Mouse (Mus musculus) telencephalon, adult 2 months (tissue): ENCODE measurements around the gene Map2.

Experiments
- DNase-seq: peaks from one replicate; pipeline ENCODE4 v3.0.0-alpha.2; 2011; ENCODE audit warnings: low read depth, low spot score

The Map2 gene

DNA sequence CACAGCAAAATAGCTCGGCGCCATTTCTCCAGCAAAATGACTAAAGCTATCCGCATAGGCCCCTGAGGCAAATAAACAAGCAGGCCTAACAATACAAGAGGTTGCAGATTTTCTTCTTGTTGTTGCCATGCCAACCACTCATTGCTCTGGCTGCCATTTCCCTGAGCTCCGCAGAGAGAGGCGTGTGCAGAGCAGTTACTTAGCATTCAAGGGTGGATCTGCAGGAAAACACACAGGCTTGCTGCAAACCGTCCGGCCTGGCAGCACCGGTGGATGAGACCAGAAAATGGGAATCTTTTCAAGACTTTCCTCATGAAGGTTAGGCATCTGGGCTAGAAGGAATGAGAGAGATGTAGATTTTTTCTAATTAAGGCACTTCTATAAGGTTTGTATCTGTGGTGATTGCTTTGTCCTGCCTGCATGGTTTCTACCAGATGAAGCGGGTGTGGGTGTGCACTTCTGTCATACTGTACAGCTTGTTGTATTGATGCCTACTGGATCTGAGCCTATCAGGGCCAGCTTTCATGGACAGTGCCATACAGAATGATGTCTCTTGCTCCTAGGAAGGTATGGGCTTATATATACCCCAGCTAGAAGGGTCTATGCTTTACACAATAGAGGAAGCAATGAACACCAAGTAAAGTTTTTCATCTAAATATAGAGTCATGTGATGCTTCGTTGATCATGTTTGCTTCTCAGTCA, 211.8 kb downstream of the Map2 start:
- DNase-seq: peak; percentile 87

DNA sequence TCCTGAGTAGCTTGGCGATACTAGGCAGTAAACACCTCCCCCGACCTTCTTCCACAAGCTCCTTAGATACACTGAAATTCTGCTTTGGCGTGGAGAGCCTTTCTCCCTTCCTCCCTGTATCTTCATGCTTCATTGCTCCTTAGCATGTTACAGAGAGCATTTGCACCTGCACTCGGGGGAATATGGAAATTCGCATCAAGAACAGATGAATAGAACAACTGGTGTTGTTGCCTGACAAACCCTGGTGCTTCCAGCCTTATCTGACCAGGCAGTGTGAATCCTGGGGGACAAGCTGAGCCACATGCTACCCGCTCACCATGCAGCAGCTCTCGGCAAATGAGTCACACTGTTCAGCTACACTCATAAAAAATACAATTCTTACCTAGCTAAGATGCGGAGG, 213.5 kb downstream of the Map2 start:
- DNase-seq: peak; percentile 65

DNA sequence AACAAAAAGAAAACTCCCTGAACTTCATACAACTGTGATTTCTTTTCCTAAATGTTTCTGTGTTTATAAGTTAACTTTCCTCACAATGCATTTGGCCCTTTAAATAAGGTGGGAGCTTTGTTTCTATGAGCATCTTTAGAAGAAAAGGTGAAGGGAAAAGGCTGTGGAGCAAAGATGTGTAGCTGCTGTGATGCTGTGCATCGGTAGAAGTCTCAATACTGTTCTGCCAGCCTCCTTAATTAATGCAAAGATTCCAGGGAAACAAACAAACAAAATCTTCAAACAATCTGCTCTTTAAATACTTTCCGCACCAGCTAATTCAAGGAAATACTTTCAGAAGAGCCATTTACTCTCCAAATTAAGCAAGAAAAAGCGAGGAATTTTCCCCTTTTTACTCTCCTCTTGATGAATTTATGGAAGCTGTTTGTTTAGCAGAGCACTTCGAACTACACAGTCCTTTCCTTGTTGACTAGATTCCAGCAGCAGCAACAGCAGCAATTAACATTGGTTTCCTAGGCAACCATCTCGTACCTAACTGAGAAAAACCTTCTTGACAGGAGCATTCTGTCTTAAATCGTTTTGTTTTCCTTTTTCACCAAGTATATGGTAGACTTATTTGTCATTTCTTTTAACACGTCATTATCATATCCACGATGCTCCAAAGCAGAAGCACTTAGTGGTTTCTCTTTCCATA, 220.0 kb downstream of the Map2 start:
- DNase-seq: no peak

DNA sequence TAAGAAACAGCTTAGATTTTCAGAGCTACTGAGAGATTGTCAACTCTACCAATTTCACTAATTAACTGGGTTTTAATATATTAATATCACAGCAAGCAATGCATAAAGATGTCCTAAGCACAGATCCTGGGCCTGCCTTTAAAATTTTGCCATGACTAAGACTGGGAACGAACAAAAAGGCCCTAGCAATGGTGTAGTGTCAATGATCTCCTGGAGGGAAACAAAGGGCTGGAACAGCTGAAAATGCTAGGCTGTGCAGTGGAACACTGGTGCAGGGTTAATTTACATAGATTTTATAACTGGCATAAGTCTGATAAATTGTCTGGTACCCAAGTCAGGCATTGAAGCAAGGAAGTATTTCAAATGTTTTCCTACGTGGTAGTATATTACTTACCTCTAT, 220.8 kb downstream of the Map2 start:
- no peak for DNase-seq

DNA sequence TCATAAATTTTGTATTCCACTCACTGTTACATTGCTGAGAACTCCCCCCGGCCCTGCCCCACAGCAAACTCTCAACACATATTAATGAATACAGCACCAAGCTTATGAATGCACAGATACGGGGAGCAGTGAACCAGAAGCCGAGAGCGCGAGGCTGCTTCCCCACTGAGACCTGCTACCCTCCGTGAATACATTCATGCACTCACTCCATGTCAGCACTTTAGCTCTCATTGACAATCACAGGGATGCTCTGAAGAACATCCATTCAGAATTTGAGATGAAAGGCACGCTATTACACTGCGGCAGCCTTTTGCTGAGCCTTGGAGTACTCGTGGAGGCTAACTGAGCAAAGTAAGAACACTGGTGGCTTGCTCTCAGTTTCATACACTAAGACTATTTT, 226.8 kb downstream of the Map2 start:
- DNase-seq: no peak

DNA sequence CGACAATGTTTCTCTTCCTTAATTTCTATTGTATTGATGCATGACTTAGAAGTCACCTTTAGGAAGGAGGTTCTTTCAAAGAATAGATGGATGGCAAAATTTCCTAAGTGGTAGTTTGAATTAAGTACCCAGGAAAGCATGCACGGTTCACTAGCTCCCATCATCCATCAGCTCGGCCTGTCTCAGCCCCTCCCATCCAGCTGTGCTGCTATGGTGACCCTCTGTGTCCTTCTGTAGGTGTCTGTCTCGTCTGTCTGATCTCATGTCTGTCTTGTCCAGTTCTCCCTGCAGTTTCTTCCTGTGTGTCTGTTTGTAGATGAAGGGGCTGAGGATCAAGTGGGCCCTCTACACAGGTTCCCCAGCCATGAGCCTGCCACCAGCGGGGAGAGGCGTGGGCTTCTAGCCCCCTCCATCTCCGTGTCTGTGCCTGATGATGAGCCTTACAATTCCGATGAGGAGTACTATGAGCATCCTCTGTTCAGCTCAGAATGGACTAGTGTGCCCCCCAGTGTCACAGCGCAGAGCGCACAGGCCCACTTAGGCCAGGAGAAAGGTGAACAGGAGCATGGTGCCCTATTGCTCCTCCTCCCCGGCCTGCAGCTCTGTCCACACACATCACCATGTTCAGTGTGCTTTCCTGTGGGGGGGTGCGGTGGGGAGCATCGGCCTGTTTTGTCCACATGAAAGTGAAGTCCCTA, 232.3 kb downstream of the Map2 start:
- DNase-seq: no peak

DNA sequence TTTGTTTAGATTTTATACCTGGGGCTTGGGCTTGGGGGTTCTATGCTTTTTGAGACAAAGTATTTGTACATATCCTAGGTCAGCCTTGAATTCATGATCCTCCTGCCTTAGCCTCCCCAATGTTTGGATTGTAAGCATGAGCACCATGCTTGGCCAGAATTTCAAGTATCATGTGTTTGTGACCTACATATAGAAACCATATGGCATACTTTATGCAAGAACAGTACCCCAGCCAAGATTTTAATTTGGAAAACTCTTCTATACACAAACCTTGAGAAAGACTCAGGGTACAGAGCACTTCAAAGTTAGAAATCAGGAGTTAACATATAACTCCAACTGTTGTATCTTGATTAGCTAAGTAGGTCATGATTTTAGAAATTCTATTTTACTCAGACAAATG, 243.3 kb downstream of the Map2 start:
- DNase-seq: no peak

DNA sequence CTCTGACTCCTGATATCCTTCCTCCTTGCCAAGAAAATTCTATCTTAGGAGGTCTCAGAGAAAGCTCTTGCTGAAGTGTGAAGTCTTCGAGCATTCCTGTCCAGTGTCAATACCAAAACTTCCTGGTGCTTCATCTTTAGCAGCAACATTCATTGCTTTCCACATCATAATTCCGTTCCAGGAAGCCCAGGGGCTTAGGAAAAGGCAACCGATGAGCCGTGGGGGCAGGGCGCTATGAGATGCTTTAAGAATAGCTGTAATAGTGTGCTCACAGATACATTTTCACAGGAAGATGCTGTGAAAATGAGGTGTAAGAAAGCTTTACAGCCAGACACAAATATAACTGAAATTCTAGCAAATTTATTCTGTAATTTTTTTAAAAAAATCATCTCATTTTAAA, 251.0 kb downstream of the Map2 start:
- DNase-seq: no peak

DNA sequence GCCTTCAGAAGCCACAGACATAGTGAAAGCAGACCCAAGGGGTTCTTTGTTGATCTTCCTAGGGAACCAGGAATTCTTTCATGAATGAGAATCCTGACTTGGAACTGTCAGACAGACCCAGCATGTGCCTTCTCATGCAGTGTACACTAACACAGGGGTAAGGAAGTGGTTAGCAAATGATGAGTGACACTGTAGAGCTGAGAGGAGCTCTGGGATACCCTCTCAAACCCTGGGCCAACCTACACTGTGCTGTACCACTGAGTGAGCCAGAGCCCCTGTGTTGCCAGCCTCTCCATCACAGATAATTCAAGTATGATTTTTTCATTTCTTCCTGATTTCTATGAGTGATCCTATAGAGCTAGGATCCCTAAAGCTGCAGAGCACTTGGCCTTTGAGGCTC, 255.9 kb downstream of the Map2 start:
- no peak for DNase-seq

DNA sequence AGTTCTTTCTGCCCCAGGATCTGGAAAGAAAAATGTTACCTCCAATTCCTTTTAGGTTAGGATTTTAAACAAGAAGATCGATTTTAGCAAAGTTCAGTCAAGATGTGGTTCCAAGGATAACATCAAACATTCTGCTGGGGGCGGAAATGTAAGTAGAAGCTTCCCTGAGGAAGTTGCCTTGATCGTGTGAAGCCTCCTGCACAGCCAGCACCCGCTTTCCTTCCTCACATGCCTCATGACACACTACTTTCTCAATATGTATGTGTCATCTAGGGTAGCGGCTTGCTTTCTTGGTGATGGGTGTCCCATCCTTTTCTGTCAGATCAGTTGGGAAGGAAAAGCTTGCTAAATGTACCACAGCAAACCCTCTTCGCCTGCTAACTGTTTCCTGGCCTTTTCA, 256.4 kb downstream of the Map2 start:
- peak; percentile 54 for DNase-seq

DNA sequence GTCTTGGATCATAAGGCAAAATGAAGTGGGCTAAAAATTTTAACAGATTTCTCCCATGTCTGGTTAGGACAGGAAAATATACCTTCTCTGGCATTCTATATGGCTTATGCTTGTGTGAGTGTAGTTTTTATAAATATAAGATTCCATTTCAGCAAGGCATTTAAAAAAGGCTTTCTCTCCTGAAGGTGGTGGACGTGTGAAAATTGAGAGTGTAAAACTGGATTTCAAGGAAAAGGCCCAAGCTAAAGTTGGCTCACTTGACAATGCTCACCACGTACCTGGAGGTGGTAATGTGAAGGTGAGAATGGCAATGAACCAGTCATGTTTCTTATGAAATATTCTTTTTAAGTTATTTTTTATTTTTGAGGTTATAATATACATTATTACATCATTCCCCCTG, 263.0 kb downstream of the Map2 start:
- DNase-seq: no peak

DNA sequence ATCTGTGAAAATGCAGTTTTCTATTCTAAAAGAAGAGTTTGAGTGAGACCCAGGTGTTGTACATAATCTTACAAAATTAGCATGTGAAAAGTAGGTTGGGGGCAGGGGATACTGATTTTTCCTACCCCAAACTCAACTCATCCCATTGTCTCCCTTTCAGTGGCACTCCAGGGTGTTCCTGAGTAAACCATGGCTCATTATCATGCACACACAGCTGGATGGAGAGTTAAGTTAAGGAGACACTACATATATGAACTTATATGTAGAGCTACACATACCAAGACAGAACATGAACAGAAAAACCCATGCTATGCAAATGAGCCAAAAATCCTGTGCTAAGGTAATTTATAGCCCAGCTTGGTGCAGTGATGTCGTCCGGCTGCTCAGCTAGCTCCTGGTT, 267.8 kb downstream of the Map2 start:
- no peak for DNase-seq

DNA sequence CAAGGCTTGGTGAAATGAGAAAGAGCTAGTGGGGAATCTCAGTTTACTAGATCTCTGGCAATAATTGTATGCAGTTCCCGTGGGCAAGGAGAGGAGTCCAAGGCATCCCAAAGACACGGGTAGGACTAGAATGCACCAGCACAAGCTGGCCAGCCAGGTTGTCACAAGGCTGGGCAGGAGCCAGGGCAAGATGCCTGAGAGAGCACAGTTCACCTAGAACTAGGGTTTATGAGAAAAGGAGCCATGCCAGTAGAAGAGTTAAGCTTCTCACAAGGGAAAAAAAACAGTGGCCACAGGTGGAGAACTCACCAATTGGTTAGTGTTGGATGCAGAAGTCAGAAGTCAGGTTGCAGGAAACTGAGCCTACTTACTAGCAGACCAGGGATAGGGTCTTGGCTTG, 274.4 kb downstream of the Map2 start:
- DNase-seq: no peak

DNA sequence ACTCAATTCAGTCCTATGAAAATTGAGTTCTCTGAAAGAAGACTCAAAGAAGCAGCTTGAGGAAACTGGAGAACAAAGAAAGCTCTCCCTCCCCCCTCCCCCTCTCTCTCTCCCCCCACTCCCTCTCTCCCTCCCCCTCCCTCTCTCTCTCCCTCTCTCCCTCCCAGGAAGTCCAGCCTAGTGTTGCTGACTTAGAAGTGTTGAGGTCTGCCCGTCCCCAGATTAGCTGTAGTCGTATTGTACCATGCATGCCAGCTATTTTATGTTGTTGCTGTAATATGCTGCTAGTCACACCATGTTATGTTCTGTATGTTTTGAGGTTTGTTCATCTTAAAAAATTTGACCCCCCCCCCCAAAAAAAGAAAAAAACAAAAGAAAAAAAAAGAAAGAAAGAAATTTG, 281.5 kb downstream of the Map2 start:
- no peak for DNase-seq

DNA sequence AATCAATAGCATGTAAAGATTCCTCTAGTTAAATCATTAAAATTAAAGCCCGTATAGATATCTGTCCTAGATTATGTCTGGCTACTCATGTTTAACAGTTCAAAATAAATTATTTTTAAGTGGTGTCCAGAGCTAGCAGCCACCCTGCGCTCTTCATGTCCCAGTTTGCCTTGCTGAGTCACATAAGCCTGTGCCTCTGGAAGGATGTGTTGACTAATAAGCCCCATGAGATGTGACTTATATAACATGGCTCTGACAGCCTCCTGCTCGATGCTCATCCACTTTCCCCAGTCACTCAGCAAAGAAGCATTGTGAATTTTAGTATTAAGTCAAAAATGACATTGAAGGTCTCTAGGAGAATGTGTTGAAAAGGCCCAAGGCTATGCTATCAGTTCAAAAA, 282.7 kb downstream of the Map2 start:
- DNase-seq: no peak

DNA sequence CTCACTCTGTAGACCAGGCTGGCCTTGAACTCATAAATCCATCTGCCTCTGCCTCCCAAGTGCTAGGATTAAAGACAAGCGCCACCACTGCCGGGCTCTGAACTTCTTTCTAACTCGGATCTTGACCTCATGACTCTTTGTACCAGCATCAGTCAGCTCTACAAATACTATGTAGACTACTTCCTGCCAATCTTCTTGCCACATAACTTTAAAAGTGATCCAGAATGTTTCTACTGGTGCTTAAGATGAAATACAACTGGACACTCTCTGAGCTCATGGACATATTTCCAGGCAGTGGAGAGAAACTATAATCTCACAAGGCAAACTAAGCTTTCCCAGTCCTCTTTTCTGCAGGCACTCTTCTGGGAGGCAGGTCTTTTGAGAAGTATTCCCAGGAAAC, 284.3 kb downstream of the Map2 start:
- DNase-seq: no peak

DNA sequence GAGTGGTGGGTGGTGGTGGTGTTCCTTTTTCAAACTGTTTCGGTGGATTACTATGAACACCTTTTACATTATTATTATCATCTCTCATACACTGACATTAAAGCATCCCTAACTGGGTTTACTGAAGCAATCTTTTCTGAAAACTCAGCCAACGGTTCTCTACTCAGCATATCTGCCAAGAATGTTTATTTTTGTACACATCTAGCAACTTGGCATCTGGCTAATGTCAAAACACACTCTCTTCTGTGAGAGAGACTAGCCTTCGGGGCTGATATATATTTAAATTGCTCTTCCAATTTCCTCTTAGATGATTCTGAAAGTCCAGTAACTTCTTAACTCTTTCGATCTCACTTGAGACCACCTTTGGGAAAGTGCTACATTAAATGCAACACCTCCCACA, 285.8 kb downstream of the Map2 start:
- DNase-seq: no peak

DNA sequence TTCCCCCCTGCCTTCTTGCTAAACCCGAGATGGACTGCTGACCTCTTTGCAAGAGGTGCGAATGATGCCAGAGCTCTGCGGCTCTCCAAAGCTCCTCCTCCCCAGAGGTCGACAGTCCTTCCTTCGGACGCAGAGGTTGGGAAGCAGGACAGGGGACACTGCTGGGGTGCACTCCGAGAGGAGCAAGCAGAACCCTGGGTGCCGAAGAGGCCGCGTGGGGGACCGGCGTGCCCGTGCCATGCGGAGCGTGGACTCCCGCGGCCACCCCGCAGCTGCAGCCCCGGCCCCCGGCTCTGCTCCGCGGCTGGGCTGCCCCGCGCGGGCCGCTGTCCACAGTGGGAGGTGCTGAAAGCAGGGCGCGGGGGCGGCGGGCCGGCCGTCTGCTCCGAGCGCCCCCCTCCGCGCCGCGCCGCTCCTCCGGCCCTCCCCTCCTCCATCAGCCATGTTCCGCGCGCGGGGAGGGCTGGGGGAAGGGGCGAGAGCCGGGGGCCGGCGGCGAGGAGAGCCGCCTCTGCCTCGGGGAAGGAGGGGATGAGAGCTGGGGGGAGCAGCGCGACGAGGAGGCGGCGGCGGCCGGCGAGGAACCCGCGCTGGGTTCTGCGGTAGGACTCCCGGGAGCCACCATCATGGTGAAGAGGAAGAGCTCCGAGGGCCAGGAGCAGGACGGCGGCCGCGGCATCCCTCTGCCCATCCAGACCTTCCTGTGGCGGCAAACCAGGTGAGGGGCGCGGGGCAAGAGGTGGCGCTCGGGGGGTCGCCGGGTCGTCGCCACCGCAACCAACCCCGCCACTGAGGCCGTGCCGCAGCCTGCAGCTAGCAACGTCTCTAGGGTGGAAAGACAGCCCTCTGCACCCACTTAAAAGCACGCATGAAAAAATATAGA, 293.0 kb downstream of the Map2 start, which contains the start of gene Unc80:
Gene Unc80, plus strand, starts transcription at position 547 of the 883 bp plus-strand sequence.
- DNase-seq: no peak

DNA sequence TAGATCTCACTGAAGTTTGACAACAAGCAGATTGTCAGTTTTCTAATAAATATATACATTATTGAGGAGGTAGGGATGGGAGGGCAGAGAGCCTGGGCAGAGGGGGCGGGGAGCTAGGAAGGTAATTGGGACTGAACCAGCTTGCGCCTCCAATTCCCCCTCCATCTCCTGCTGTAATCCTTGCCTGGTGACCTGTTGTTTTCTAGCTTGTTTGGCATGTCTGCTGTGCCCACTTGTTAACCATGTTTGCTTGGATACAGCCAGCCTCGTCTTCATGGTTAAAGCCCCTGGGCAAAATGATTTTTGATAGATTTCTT, 293.6 kb downstream of the Map2 start:
- DNase-seq: no peak

DNA sequence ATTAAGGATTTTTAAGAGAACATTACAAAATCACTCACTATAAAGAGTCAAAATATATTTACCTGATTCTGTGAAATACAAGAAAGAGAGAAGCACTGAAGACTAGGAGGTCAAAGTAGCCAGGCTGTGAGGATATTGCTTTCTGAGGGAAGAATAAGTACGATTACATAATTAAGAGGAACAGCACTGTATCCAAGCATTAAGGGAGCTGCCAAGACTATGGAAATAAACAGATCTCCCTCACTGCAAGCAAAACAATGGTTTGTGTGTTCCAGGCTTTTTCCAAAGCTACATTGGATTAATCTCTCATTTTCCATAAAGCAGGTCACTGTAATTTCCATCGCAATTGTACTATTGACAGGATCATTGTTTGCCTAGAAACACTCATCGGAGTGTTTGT, 307.7 kb downstream of the Map2 start:
- DNase-seq: no peak
